Mouse (Mus musculus) large intestine, adult 2 months (tissue): ENCODE data around the gene Otulin. TPM values are rescaled to one million over a fixed set of nuclear protein-coding genes. Genes with fewer than 3 reads are reported as not detected.

Source experiments
- DNase-seq: peaks from one replicate; pipeline ENCODE4 v3.0.0-alpha.2; 2012; ENCODE audit warnings: low read depth, low spot score
- WGBS: fragments of 180-500 bp; shearing (Covaris S2); methylation state at CpG from one replicate; pipeline ENCODE4 v1.1.7; 2018; 5-methylcytosine and 5-hydroxymethylcytosine counted together
- polyA plus RNA-seq: library from polyadenylated mRNA; depleted of rRNA; stranded (reverse); fragments of >200 nt; gene quantifications from 2 replicates; pipeline ENCODE4 v1.2.3, GENCODE M21; 2012

The Otulin gene
- polyA plus RNA-seq, 1 experiment: 23.7 TPM

DNA sequence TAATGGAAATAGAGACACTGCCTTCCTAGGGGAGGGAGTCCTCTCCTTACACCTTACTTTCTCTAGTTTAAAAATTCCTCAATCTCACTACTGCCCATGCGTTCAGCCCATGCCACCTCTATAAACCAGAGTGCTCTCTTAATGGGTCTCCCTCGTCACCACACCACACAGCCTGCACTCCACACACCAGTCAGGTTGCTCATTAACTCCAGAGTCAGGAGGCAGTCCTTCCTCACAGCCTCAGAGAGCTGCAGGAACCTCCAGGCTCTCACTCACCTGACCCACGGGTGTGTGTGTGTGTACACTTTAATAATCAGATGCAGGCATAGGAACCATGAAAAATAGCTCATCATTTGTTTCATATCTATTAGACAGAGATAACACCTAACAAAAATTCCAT is 10.8 kb downstream of the Otulin start:
- 41% methylated on average over 3 of the region's 3 CpGs for WGBS
- DNase-seq: no peak

DNA sequence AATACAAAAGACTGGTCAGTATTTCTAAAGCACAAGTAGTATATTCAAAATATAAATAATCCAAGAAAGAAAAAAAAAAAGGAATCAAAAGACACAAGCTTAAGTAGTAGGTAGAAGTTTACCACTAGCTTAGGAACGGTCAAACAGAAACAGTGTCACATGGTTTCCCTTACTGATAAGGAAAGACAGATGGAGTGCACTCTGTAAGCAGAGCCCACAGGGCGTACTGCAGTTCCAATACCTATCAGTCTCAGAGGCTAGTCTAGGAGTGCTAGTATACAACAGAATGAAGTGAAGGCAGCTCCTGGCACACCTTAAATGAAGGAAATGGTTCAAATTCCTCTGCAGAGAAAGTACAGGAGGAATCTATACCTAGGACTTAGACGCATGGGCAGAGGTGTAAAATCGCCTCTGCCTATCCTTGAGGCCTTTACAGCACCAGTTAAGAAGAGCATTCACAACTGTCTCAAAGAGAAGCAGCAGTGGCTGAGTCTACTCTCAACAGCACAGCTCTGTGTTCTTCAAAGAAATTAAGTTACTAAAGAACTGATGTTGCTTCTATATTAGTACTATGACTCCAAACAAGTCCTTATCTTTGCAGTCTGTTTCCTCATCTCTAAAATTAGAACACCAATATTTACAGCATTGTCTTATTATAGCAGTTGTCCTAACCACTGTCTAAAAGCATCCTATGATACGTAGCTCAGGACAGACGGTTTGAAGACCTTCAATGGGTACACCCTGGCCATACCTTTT is 11.5 kb downstream of the Otulin start:
- no peak for DNase-seq
- 74% methylated on average over 6 of the region's 6 CpGs for WGBS

DNA sequence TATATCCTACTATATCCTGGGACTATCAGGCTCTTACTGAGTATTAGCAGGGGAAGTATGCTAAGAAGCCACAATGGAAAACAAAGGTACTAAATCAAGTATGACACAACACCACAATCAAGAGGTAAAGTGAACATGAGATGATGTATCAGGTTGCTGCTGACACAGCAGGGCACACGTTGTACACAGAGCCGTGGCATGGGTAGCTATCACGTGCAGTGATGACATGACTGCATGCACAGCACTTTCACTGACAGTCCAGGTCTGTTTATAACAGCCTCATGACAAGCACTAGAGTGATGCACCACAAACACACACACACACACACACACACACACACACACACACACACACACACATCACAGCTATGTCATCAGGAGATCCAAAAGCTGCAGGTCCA is 13.3 kb downstream of the Otulin start:
- WGBS: 89% methylated on average over 3 of the region's 3 CpGs
- no peak for DNase-seq

DNA sequence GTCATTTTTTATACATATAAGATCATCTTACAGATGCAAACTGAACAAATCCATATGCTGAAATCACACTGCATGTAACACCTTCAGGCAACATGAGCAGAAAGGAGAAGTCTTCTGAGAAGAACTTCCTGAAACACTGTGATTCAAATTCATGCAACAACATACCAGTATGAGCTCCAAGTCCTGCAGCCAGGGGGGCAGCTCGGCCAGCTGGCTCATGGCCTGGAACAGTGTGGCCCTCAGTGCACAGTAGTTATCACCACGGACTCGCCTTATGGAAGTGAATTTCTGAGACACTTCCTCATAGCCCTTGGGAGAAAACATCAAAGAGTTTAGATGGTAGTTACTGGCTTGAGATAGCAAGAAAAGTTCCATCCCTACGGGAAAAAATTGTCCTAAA is 14.3 kb downstream of the Otulin start:
- no peak for DNase-seq
- 11% methylated on average over 4 of the region's 4 CpGs for WGBS

DNA sequence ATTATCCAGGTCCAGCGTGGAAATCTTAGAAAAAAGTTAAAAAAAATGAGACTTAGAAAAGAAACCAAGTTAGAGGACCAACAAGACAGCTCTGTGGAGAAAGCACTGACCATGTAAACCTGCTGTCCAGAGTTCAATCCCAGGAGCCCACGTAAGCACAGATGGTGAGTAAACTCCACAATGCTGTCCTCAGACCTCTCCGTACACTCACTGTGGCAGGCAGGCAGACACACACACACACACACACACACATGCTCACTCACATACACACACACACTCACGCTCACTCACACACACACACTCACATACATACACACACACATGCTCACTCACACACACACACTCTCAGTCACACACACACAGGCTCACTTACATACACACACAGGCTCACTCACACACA is 17.2 kb downstream of the Otulin start:
- DNase-seq: no peak
- 95% methylated on average over 4 of the region's 4 CpGs for WGBS

DNA sequence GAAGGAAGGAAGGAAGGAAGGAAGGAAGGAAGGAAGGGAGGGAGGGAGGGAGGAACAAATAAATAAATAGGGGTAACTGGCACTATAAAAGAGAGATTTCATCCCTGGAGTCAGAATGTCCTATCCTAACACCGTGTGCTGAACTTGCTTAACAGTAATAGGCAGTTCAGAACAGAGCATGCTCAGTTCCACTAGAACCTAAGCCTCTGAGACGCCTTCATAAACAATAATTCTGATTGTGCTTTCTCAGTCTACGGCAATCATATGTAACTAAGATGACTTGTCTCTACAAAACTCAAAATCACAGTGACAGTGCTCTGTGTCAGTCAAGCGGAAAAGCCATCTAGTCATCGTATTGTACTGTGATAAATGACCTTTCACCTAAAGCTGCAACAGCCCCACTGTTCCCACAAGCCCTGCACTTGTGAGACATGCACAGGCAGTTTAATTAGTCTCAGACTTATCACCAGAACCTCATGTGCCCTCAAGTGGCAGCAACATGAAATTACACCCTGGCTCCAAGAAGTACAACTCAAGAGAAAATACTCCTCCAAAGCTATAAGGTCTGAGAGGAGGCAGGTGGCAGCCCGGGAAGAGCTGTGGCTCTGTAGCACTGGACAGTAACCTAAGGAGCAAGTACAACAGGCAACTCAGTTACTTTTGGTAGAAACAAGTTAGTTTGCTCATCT is 17.8 kb downstream of the Otulin start:
- DNase-seq: no peak
- WGBS: 40% methylated on average over 6 of the region's 6 CpGs

DNA sequence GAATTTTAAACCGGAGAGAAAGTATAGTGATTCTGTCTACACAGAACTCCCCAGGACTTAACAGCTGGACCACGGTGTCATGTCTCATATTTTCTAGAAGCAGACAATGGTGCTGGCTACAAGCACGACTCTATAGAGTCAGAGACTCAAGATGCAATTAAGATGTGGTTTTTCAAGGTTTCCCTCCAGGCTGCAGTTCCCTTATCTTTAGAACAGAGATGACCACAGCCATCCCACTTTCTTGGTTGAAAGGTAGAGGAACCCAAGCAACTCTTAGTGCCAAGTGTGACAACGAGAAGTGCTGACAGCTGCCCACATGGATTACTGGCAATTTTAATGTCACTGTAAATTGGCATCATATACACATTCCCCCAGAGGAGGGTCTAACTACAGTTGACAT is 20.9 kb downstream of the Otulin start:
- WGBS: 71% methylated on average over 4 of the region's 4 CpGs

DNA sequence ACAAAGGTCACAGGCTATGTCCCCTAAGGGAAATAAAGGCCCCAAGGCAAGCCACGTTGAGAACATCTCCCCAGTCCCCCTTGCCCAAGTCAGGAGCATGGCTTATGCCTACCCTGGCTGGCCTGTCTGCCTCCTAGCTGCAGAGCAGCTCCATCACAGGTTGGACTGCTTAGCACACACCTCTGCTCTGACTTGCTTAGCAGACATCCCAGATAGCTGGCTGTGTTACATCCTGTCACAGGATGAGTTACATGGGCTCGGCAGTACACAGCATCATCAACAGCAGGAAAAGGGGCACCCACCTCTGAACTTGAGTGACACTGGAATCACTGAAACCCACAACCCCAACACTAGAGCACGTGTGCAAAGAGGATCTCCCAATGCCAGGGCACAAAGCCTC is 25.2 kb downstream of the Otulin start:
- WGBS: 66% methylated on average over 3 of the region's 3 CpGs
- no peak for DNase-seq

More for the DNA sequence above, 20.9 kb downstream of the Otulin start:
- DNase-seq: no peak

DNA sequence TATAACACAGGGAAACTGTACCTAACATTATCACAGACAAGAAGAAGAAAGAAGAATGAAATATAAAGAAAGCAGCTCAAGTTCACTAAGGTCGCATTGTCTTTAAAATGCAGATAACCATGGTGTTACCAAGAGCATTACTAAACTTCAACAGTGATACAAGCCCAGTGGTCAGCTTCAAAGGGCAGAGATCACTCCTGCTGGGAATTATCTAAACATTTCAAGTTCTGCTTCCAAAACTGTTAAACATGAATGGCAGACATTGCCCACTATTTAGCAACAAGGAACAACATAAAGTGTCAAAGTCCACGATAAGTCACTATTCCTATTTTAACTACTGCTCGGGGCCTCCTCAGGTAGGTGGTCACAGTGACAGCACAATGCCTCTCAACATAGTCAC is 25.9 kb downstream of the Otulin start:
- no peak for DNase-seq
- WGBS: 63% methylated on average over 3 of the region's 3 CpGs

DNA sequence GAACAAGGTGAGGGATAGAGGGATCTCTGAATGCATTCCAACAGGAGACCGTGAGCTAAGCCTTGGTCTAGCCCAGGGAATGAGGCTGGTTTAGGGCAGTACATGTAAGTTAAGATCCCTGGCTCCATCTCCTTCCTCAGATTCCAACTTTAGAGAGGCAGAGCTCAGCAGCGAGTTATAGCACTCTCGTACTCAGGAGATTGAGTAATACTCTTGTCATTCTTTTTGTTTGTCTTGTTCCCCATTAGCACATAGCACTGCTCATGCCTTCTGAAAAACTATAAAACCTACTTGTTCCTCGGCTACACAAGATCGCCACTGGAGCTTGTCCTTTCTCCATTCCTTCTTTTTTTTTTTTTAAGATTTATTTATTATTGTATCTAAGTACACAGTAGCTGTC is 30.0 kb downstream of the Otulin start:
- 69% methylated on average over 5 of the region's 5 CpGs for WGBS
- no peak for DNase-seq

DNA sequence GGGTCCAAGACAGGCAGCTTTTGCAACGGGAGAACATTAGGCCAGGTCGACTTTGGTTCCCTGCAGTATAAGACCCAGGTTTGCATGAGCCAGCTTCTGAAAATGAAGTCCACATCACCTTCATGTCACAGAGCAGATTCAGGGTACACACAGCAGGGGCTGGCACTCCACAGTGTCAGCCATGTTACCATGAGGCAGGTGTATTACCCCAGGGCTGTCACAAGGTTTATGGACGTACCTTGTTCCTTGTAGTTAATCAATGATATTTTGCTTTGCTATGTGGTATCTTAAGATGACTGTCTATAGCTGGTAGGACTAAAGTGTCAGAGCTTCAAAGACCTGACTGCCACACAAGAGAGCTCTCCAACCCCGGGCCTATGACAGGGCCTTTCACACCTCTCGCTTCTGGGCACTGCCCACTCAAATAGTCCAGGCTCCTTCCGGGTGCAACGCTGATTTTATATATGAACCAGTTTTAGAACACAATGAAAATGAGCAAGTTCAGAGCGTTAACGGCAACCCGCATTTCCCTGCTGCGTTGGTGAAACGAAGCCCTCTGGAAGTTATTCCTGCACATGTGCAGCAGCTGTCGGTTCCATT is 31.6 kb downstream of the Otulin start:
- 84% methylated on average over 13 of the region's 13 CpGs for WGBS
- DNase-seq: no peak

DNA sequence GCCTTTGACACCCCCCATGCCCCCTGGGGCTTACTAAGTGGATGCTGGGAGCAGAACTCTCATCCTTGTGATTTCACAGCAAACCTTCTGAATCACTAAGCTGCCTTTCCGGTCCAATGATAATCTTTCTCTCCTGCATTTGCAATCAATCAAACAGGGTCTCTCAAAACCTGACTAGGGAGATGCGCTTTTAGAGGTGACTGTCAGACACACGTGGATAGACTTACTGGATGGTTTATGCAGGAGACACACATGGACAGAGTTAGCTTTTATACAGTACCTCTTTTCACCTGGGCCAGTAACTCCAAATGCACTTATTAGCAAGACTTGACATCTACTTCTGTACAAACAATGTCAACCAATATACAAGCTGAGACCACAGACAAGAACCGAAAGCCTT is 33.0 kb downstream of the Otulin start:
- 88% methylated on average over 4 of the region's 4 CpGs for WGBS
- DNase-seq: no peak

DNA sequence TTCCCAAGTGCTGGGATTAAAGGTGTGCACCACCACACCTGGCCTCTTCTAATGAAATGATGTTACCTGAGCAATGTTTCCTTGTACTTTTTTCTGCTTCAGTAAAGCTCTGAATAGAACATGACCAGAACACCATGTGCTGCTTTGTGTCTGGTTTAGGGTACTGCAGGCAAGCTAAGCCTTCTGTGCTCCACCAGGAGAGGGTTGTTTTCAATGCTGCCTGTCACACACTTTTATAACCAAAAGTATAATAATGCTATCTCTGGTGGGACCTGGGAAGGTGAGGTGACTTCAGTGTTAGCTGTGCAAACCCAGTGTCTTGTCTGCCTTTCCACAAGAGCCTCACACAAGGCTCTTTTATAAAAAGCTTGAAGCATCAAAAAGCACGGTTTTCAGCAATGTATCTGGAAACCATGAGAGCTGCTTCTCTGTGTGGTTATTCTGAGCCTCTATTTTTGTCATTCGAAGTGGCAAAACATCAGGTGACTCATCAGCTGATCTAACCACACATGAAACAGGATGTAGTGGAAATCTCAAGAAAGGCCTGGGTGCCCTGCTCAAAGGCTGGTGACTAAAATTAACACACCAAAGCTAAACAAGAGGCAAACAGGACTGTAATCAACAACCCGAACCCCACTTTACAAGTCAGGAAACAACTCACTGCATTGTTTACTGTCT is 33.9 kb downstream of the Otulin start:
- 47% methylated on average over 3 of the region's 3 CpGs for WGBS
- no peak for DNase-seq

DNA sequence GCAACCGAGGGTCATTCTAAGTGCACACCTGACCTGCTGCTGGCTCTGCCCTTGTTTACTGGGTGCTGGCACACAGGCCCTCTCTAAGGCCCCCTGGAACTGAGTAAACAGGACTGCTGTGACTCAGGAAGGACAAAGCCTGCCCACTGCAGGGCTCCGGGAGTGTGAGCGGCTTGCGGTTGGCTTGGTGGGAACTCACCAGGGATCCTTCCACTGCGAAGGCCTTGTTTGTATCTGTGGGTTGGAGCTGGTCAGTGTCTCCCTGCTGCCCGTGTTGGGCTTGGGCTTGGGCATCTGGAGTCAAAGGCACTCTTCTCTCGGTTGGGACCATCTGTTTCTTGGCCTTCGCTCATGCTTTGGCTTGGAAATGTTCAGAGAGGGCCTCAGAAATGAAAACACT is 34.9 kb downstream of the Otulin start:
- DNase-seq: no peak
- WGBS: 61% methylated on average over 8 of the region's 8 CpGs

DNA sequence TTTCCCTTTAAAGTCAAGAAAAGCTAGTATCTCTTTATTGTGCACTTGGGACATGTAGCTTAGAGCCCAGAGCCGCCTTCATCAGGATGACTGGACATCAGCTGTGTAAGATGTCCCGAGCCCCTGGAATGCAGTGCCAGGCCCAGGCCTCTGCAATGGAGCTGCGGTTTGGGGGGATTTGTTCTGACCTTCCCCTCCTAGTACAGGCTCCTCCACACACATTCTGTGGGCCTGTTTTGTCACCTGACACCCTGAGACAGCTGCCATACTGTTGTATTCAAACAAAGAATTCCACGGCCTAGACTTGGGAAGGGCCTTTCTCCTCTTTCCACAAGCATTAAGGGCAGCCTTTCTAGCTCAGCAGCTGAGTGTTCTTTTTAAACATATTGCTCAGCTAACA is 35.5 kb downstream of the Otulin start:
- no peak for DNase-seq
- WGBS: 71% methylated on average over 4 of the region's 4 CpGs

DNA sequence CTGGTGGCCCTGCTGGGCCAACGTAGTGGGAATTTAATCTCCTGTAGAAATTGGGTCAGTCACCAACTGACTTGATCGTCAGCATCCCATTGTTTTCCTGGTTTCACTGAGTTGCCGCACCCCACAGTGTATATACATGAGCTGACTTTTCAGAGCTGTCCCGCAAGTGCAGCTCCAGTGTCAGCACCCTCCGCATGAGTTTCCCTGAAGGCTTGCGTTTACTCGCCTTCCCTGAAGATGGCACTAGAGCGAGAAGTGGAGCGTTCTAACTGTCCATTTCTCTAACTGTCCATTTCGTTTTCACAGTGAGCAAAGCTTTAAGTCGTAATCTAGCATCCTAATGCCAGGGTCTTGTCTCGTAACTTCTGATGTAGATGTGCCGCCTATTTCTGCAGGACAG is 36.8 kb downstream of the Otulin start:
- no peak for DNase-seq
- WGBS: 90% methylated on average over 13 of the region's 13 CpGs

DNA sequence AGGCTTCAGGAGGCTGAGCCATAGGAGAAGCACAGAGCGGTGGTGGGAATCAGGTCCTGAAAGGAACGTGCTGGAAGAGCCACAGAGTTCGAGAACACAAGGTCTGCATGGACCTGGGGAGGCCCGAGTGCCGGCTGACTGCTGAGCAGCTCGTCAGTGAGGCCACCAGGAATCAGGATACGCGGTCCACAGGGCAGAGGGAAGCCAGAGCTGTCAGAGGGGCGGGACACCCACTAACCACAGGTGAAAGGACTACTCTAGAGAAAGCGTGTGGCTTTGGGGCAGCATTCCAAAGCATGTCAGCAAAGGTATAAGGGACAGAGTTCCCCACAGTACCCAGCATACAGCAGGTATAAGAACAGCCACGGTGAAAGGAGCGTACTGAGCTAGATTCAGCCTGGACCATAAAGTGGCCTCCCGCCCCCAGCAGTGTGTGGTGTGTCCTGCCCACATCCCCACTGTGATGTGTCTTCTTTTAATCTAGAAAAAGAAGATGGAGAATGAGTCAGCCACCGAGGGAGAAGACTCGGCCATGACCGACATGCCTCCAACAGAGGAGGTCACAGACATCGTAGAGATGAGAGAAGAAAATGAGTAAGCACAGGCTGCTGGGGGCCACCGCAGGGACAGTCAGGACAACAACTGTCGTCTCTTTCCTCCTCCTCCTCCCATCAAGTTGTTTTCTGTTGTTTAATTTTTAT is 37.7 kb downstream of the Otulin start:
- 88% methylated on average over 19 of the region's 19 CpGs for WGBS
- DNase-seq: no peak

DNA sequence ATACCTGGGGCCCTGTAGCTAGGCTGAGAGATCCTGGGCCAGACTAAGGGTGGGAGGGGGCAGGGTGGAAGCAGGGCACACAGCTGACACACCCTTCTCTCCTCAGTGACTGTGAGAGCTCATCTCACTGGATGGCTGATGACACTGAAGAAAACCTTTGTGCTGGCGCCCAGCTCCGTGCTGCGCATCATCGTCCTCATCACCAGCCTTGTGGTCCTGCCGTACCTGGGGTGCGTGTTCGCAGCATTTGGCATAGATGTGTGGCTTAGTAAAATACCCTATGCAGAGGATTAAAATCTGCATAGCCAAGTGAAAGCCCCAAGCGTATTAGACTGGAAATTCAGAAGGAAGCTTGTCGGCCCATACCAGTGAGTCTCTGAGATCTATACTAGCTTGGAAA is 39.7 kb downstream of the Otulin start:
- WGBS: 98% methylated on average over 9 of the region's 9 CpGs
- no peak for DNase-seq

DNA sequence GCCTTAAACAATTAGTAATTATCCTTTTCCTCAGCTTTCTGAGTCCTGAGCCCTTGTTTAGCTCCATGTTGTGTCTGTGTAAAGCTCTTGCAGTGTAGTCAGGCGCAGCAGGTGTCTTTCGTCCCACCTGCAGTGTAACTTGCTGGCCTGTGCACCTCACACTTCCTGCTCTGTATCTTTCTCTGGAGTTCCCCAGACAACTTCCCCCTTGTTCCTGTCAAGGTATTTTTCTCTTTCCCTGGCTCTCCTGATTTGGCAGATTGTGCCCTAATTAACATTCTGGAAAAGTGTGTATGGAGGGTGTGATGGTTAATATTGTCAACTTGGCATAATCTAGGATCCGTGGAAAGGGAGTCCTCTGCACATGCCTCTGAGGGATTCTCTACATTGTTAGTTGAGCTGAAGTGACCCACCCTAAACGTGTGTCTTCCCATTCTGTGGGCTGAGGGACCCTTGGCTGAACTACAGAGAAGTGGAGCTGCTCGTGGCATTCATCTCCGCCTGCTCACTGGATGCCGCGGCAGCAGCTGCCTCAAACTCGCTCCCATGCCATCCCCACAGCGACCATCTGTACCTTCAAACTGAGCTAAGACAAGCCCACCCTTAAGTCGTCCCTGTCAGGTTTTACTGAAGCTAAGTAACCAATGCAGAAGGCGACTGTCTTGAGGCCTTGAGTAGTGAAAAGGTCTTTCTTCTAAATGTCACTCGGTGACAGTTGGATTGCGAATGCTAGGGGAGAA is 42.2 kb downstream of the Otulin start:
- 82% methylated on average over 14 of the region's 14 CpGs for WGBS

More for the DNA sequence above, 42.2 kb downstream of the Otulin start:
- no peak for DNase-seq
